Mouse (Mus musculus) spleen, postnatal 36 days (tissue): ENCODE results near the gene Med23.
A peak's percentile ranks its signal among the peaks of the same experiment; 100 is the strongest.

Experiments
- DNase-seq, 2 experiments: peaks; one replicate each; pipeline ENCODE4 v3.0.0; 2022; ENCODE audit warnings: low spot score in 2 of 2, mixed read lengths in 1 of 2

Gene Med23

DNA sequence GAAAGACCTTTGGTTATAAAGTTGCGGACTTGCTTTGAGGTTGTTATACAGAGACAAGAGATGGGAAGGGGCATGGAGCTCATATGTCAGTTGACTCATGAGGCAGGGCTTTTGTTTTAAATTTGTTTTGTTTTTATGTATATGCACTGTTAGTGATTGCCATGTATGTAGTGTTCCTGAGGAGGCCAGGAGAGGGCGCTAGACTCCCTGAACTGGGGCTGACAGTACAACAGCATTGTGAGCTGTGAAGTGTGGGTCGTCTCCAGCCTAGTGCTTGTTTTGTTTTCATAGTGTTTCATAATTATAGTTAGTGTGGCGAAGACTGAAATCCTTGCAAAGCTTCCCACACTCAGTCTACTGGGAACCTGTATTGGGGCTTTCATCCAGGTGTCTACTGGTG lies 3.8 kb downstream of the Med23 start:
- no peak for DNase-seq

DNA sequence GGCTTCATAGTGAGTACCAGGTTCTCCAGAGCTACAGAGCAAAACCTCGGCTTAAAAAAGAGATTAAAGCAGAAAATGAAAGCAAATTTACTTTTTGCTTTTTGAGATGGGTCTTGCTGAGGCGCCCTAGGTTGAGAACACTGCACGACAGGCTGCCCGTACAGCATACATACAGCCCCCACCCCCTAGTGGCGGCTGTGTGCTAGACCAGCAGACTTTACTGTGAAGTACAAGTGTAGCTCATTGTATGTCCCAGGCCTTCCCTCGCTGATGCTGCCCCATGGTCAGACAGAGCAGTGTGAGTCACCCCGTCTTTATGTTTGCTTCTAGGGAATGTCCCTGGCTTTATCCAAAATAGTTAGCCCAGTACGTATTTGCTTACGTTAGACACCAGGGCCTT lies 16.2 kb downstream of the Med23 start:
- no peak for DNase-seq

DNA sequence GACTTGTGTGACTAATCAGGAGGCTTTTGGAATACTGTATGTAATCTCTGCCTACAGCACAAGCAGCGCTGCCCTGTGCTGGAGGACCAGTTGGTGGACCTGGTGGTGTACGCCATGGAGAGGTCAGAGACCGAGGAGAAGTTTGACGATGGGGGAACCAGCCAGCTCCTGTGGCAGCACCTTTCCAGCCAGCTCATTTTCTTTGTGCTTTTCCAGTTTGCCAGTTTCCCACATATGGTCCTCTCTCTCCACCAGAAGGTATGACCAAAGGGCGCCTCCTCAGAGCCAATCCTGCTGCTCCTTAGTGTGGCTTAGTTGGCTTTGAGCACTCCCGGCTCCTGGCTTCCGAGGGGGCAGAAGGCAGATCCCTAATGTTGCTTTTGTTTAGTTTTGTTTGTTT lies 18.6 kb downstream of the Med23 start:
- DNase-seq, result no peak

DNA sequence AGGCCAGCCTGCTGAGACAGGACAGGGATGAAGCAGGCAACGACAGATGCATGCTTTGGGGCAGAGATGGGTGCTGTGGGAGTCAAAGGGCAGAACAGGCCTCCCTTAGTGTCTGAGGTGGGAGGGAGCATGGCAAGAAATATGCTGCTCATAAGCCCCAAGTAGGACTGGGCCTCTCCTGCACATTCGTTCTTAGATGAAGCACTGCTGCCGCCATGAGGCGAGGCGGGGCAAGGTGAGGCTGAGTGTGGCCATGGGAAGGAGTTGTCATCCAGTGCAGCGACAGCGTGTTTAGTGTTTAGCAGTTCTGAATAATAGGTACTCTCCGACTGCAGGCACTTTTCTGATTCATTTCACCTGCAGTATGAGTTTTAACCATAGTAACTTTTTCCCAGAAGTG lies 26.1 kb downstream of the Med23 start:
- DNase-seq, result peak; percentile 16 to 24

DNA sequence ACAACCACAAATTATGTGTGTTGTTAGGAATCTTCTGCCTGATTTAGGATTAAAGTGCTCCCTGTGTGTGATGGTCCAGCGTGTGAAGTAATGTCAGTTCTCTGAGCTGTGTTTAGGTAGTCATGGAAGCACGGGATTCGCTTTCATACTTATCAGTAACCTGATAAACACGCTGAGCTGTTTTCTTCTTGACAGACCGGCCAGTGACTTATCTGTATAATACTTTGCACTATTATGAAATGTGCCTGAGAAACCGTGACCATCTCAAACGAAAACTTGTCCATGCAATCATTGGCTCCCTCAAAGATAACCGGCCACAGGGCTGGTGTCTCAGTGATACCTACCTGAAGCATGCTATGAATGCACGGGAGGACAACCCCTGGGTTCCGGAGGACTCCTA lies 35.8 kb downstream of the Med23 start:
- no peak for DNase-seq

DNA sequence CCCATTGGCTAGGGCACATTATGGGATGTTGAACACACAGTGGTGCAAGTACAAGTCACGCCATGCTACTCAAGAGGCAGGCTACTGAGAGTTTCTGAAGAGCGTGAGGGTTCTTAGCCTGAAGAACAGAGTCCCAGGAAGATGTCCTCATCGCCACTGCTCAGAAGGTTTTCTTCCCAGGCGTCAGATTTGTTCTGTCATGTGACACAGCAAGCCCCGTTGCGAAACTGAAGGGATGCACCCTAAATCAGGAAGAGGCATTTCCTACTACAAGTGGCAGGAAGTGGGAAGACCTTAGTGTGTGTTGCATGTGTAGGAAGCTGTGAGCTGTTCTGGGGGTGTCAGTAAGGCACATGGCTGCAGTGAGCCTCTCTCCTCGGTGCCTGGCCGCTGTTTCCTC lies 41.4 kb downstream of the Med23 start:
- no peak for DNase-seq

DNA sequence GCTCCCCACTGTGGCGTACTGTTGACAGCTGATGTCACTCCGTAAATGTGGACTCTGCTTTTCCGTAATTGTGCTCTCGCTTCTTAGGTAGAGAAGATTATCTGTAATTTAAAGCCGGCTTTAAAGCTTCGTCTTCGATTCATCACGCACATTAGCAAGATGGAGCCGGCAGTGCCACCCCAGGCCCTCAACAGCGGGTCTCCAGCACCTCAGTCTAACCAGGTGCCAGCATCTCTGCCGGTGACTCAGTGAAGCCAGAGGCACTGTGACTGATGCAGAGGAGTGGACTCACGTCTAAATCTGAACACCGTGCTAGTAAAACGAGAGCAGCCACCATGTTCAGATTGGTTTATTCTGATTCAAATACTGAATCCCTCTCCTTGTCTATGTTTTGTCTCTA lies 42.8 kb downstream of the Med23 start:
- no peak for DNase-seq

DNA sequence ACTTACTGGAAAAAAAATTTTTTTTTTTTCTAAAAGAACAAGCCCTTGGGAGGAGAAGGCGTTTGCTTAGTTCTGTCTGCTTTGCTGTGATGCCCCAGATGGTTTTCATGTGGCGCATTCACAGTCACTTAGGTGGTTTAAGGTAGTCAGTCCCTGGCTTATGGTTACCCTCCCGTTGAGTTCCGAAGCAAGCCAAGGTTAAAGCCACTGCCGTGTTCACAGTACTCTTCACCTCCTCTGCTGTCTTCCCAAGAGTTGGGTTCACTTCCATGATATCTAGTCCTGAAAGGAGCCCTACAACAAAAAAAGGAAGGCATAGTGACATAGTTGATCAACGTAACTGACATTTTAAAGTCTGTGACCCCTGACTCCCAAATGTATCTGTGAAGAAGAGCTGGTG lies 45.7 kb downstream of the Med23 start:
- DNase-seq, result no peak

DNA sequence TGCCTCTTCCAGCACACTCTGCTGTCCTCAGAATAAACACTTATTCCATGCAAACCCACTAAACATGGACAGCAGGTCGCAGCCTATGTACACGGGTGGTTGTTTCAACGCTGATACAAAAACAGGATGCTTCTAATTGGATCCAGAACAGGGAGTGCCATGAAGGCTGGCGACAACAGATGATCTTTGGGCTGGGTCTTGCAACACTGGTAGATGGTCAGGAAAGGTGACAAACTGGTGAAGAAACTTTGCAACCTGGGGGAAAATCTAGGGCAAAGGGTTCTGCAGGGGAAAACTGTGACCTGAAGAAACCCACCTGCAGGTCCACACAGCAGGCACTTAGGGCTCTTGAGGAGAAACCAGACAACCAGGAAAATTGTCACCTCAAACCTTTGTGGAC lies 53.2 kb downstream of the Med23 start:
- DNase-seq, result no peak

DNA sequence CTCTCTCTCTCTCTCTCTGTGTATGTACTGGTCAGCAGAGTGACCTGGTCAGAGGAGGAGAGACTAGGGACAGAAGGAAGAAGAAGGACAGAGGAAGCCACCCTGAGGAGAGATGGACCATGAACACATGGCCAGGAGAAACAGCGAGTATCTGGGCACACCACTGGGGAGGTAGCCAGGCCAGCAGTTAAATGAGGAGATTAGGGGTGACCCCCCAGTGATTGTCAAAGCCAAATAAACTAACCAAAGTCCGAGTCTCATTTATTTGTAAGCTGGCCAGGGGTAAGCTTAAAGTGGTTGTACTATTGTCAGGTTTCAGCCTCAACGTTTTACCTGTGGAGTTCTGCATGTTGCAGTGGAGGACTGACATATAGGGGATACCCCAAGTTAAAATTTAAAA lies 54.5 kb downstream of the Med23 start:
- no peak for DNase-seq

DNA sequence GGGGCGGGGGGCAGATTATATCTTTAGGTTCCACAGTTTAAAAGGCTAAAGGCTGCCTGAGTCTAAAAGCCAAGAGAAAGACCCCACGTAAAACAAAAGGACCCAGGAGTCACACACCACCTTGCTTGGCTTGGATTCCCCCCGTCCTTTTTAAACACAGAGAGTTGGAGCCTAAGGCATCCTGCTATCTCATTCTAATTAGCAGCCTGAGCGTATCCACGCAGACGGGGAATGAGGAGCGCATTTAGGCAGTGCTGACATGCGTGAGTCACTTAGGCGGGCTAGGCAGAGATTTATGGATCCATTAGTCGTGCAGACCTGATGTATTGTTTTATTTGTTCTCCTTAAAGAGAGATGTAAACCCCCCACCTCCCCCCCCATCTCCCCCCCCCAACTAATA lies 56.6 kb downstream of the Med23 start:
- no peak for DNase-seq

DNA sequence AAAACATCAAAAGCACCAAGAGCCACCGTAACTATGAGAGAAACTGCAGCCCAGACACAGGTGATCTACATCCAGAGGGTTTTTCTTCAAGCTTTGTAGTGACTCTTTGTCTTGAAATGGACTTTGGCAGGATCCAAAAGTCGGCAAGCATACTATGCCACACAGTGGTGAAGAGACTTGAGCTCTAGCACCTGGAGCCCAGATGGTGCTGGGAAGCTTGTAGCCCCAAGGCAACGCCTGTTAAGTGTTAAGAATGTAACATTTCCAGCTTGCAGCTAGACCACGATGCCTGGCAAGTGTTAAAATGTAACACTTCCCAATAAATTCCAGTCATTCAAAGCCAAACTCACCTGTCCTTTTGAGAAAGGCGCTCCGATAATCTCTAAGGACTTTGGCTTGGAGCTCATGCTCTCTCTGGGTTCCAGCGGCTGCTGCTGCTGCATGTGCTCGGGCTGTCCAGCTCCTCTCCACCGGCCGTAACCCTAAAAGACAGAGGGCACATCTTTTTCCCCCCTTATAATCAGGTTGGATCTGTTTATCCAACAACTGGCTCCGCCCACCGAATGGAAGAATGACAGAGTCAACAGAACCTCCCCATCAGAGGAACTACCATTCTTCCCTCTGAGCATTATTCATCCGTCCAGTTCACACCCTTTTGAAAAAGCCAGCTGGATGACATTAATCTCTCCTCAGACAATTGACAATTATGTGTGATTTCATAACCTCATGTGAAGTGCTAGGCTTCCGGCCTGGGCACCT lies 57.4 kb downstream of the Med23 start, which contains the start of gene Arg1:
TSS of gene Arg1 (minus strand) at position 523 of the 759 bp plus-strand sequence.
- no peak for DNase-seq

DNA sequence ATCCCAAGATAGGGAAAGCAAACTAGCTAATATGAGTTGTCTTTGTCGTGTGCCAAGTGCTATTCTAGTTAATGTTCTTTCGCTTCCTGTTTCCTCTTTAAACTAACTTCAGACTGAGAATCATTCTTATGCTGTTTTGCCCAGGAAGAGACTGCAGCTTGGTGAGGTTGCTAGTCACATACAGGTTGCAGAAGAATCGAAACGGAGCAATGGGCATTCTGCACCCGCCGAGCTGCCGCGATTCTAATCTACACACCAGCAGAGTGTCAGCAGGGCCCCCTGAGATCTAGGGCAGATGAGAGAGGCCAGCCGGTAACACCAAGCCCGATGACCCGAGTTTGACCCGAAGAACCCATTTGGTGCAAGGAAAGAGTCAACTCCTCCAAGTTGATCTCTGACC lies 58.3 kb downstream of the Med23 start:
- DNase-seq, result peak in 1 of 2 experiments; percentile 4

DNA sequence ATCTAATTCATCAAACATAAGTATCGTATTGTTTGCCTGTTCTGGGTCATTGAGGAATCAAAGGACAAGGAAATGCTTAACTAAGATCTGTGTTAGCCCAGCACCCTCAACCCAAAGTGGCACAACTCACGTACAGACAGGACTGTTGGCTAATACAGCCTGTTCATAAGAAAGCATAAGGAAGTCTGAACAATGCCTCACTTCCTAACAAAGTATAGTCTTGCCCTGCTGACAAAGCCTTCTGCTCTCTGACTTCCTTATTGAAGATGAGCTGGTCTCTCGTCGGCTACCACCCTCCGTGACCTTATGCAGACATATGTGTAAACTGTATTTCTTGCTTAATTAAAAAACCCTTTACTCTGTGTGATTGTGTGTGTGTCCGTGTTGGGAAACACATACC lies 60.4 kb downstream of the Med23 start:
- no peak for DNase-seq

DNA sequence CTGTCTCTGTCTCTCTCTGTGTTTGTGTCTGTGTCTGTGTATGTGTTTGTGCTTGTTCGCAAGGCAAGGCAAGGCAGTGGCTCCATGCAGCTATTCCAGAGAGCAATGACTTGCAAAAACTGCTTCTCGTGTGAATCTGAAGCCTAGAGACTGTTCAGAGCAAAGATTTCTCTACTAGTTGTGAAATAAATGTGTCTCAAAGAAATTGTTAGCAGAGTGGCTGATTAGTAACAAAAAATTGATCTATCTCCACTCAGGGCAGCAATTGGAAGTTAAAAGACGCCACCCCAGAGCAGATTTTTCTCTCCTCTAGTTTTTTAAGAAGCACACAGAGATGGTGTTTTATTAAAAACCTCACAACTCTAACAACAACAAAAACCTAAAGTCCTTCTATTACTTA lies 78.1 kb downstream of the Med23 start:
- no peak for DNase-seq

DNA sequence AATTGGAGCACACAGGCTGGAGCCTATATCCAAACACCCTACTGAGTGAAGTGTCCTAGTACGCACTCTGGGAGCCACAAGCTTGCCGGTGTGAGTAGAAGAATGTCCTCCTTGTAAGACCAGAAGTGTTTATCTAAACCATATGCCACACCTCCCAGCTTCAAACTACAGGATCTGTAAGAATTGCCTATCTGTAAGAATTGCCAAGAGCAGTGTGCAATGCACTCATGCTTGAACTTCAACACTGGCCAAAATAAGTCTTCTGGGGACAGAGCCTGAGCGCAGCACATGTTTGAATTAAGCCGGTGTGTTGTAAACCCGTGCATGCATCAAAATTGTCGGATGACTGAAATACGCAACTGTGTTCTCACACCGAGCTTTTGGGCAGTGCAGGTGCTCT lies 78.5 kb downstream of the Med23 start:
- DNase-seq, result no peak

DNA sequence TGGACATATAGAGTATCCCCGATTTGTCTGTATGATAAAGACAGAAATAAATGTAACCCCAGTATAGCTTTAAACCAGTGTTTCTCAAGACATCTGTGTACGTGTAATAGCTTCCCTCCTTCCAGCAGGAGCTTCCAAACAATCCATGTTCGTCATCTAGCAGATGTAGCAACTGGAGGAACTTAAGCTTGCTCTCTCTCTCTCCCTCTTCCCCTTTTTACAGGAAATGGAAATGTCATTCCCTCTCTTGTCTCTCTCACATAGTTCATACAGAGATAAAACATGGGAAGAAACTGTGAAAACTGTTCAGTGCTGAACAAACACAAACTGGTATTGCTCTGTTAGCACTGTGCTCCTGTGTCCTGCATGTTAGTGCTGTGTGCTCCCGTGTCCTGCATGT lies 80.4 kb downstream of the Med23 start:
- no peak for DNase-seq

DNA sequence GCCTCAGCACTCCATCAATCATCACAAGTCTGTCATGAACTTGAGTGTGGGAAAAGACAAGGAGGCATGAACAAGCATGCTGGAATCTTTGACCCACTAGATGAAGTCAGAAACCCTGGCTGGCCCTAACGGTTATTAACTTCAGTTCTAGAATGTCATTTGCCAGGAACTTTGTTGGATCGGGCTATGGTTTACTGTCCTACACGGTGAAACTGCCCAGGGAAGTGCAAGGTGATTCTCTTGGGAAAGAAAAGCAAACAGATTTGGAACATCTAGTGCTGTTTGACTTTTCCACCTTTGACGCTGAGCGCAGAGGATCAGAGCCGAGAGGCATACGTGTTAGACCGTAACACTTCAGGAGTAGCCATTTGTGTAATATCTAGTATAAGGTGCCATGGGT lies 81.8 kb downstream of the Med23 start:
- no peak for DNase-seq

DNA sequence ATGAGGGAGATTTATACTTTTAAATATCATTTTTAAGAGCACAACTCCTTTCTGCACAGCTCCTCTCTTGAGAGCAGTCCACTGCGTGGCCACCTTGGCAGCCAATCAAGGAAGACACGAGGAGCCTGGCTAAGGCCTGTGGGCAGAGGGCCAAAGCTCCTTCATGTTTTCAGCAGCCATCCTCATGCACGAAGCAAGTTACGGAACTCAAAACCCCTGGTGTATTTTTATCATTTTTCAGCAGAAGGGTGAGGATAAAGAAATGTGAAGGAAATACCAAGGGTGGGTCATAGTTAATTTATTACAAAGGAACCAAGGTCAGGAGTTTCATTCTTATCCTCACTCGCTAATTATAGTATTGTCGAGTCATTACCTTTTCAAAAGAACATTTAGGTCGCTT lies 82.8 kb downstream of the Med23 start:
- DNase-seq, result no peak

DNA sequence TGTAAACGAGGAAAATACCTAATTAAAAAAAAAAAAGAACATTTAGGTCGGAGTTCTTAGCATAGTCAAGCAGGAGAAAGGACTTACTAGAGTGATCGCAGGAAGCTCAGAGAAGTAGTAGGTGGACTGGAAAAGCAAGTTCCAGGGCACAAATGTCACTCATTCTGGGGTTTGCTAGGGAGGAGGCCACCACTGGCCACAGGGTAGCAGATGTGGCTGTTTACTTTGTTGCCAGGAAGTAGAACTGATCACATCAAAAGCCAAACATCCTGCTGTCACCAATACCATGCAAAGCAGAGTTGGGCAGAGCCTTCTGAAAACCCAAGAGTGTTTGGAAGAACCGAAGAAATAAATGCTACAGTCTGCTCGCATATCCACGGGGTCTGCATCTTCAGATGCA lies 84.1 kb downstream of the Med23 start:
- DNase-seq, result no peak

DNA sequence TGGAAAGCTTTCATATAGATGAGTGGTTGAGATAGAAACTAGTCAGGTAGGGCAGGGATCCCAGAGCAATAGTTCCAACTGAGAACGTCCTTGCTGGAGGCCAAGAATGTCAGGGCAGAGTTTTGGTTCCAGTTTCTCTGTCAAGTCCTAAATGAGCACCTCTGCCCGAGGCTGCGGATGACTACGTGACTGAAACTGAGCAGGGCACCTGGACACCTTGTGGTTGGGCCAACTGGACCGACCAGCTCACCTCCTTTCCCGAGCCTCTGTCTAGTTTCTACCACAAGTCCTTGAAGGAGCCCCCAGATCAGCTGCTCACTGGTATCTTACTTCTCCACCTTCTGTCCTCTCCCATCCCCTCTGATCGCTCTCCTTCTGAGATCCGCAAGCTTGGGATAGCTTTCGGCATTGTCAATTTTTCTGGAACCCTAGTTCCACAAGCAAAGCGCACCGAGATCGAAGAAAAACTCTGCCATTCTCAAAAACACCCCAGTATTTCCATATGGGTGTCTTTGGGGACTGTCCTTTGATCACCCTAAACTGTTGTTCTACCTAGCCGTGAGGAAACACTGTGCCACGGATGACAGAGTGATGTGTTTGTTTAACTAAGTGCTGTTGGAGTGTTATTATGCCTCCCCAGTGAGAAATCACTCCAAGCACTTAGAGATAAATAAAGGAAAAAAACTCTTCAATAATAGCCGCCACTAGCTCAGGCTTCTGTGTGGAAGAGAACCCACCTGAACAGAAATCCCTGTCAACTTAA lies 88.7 kb downstream of the Med23 start:
- DNase-seq, result no peak

DNA sequence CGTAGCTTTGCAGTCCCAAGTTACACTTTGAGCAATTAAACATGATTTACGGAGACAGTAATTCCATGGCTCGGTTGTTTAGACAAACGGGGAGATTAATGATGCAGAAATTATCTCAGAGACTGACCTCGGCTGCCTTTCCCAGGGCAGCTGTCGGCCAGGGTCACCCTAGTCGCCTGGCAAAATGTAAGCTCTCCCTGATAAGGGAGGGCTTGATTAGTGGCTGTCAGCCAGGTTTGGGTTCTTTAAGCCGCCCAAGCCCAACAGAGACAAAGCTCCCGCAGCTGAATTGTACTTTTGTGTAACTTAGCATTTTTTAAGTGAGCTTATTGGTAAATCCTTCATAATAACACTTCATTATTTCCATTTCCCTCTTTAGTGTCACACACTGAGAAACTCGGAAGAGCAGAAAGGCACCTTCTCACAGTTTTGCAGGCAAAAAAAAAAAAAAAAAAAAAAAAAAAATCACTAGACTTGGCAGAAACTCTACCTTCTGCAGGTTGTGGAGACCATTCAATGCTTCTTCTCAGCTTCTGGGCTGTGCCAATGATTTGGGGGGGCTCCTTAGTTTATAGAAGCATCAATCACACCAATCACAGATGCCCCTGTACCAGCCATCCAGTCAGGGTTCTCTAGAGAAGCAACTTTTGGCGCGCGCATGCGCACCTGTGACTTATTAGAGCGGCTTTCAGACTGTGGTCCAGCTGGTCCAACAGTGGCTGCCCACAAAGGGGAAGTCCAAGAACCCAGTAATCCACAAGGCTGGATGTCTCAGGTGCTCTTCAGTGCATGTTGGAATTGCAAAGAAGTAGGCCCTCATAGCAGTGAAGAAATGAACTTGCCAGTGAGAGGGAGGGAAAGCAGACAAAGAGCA lies 89.5 kb downstream of the Med23 start:
- DNase-seq, result no peak
